Mouse (Mus musculus) kidney, adult 18-20 months (tissue): ENCODE results near the gene Faap100.
"Not testable (repeated sequence)": the region's sequence is repeated elsewhere in the genome, so short reads cannot be mapped to it uniquely, and the experiment has no call there.

Experiments
- DNase-seq: peaks from one replicate; pipeline ENCODE4 v3.0.0; 2021

Faap100 gene

GRCm38 (mm10) chr11:120378611-120379540, at the start of gene Faap100:
TSS of gene Faap100 (minus strand) at chr11:120378764.
- peak; percentile 93 for DNase-seq

GRCm38 (mm10) chr11:120426727-120427126, 48.2 kb upstream of the Faap100 start:
- no peak for DNase-seq

GRCm38 (mm10) chr11:120423569-120424295, 45.2 kb upstream of the Faap100 start:
- peak; percentile 70 for DNase-seq

GRCm38 (mm10) chr11:120422651-120423568, 44.3 kb upstream of the Faap100 start:
- DNase-seq, result no peak

GRCm38 (mm10) chr11:120418592-120418991, 40.0 kb upstream of the Faap100 start:
- no peak for DNase-seq

GRCm38 (mm10) chr11:120417852-120418251, 39.3 kb upstream of the Faap100 start:
- DNase-seq, result no peak

GRCm38 (mm10) chr11:120413621-120414020, 35.1 kb upstream of the Faap100 start:
- DNase-seq, result not testable (repeated sequence)

- no peak for DNase-seq
Measured at GRCm38 (mm10) chr11:120406445-120406844, 27.9 kb upstream of the Faap100 start.

GRCm38 (mm10) chr11:120405867-120406266, 27.3 kb upstream of the Faap100 start:
- DNase-seq, result no peak

- DNase-seq, result no peak
Measured at GRCm38 (mm10) chr11:120404814-120405213, 26.2 kb upstream of the Faap100 start.

- no peak for DNase-seq
Measured at GRCm38 (mm10) chr11:120399319-120399718, 20.8 kb upstream of the Faap100 start.

- DNase-seq, result no peak
Measured at GRCm38 (mm10) chr11:120397602-120398001, 19.0 kb upstream of the Faap100 start.

GRCm38 (mm10) chr11:120395661-120396060, 17.1 kb upstream of the Faap100 start:
- DNase-seq, result no peak

- DNase-seq, result no peak
Measured at GRCm38 (mm10) chr11:120388580-120388979, 10.0 kb upstream of the Faap100 start.

- peak; percentile 8 for DNase-seq
Measured at GRCm38 (mm10) chr11:120387157-120387556, 8.6 kb upstream of the Faap100 start.

GRCm38 (mm10) chr11:120386632-120387031, 8.1 kb upstream of the Faap100 start:
- DNase-seq, result no peak

GRCm38 (mm10) chr11:120382509-120382908, 3.9 kb upstream of the Faap100 start:
- no peak for DNase-seq

GRCm38 (mm10) chr11:120381157-120381556, 2.6 kb upstream of the Faap100 start:
- no peak for DNase-seq

- DNase-seq, result no peak
Measured at GRCm38 (mm10) chr11:120380271-120380670, 1.7 kb upstream of the Faap100 start.

- DNase-seq, result peak; percentile 74
Measured at GRCm38 (mm10) chr11:120378031-120378610, 443 bp downstream of the Faap100 start.

GRCm38 (mm10) chr11:120377337-120377736, 1.2 kb downstream of the Faap100 start:
- DNase-seq, result no peak
